Mouse (Mus musculus) CH12.LX (cell line): ENCODE results near the gene Adora2a. TPM values are rescaled to one million over a fixed set of nuclear protein-coding genes. Genes with fewer than 3 reads are reported as not detected.

Experiments used
- DNase-seq: peaks from one replicate; pipeline ENCODE4 v3.0.0-alpha.2; 2013; ENCODE audit errors: extremely low read depth
- H3K27ac ChIP-seq: 2 replicates; pipeline ENCODE4 v1.5.1; 2012; ENCODE audit warnings: low read depth, mild to moderate bottlenecking, control low read depth, moderate library complexity; ENCODE audit not compliant: insufficient read depth
- H3K27me3 ChIP-seq: replicated peaks from 2 replicates; pipeline ENCODE3; 2012; ENCODE audit warnings: inconsistent platforms
- H3K36me3 ChIP-seq, 2 experiments: replicated peaks in 1 of 2; 2 replicates each; pipeline versions ENCODE3 to v1.6.1; 2012; ENCODE audit warnings: inconsistent platforms in 1 of 2, low read length in 1 of 2, mild to moderate bottlenecking in 1 of 2, mixed read lengths in 1 of 2, moderate library complexity in 1 of 2; ENCODE audit not compliant: control insufficient read depth in 1 of 2, insufficient read depth in 1 of 2
- H3K4me1 ChIP-seq, 2 experiments: 2 replicates each; pipeline ENCODE4 v1.6.1; 2012; ENCODE audit warnings: inconsistent platforms in 1 of 2, moderate library complexity in 1 of 2; ENCODE audit not compliant: insufficient read depth in 2 of 2, control insufficient read depth in 1 of 2
- H3K4me2 ChIP-seq: 2 replicates; pipeline ENCODE4 v1.6.1; 2012; ENCODE audit warnings: low read depth, mild to moderate bottlenecking, control low read depth; ENCODE audit not compliant: poor library complexity, insufficient read depth, severe bottlenecking
- H3K4me3 ChIP-seq, 3 experiments: fragments of 150-350 bp in 1 of 3; sonication (generic) in 1 of 3; replicated peaks in 1 of 3; 2 replicates each; pipeline versions ENCODE3 to v1.5.1; 2011 to 2012; ENCODE audit warnings: low read depth in 2 of 3, low read length in 2 of 3, mild to moderate bottlenecking in 2 of 3, moderate library complexity in 2 of 3, control low read depth in 1 of 3, improper control_type of control experiment in 1 of 3, inconsistent platforms in 1 of 3, mixed read lengths in 1 of 3; ENCODE audit not compliant: poor library complexity in 1 of 3
- H3K79me2 ChIP-seq: replicated peaks from 2 replicates; pipeline ENCODE4 v1.6.1; 2012; ENCODE audit warnings: mild to moderate bottlenecking, moderate library complexity; ENCODE audit not compliant: control insufficient read depth, poor library complexity, insufficient read depth, severe bottlenecking; ENCODE audit errors: extremely low read depth
- H3K9ac ChIP-seq: 2 replicates; pipeline ENCODE4 v1.6.1; 2012; ENCODE audit warnings: low read depth, mild to moderate bottlenecking, control low read depth, moderate library complexity; ENCODE audit not compliant: insufficient read depth
- H3K9me3 ChIP-seq: replicated peaks from 2 replicates; pipeline ENCODE3; 2012; ENCODE audit warnings: low read length, inconsistent platforms, mixed read lengths
- BHLHE40 ChIP-seq: IDR thresholded peaks from 2 replicates; pipeline ENCODE4 v1.6.1; 2011; ENCODE audit warnings: mild to moderate bottlenecking, low read depth, low read length, improper control_type of control experiment
- CHD2 ChIP-seq: IDR thresholded peaks from 2 replicates; pipeline ENCODE4 v1.6.1; 2011; ENCODE audit warnings: low read length, improper control_type of control experiment
- EP300 ChIP-seq: IDR thresholded peaks from 2 replicates; pipeline ENCODE4 v1.6.1; 2011; ENCODE audit warnings: low read length, improper control_type of control experiment
- ETS1 ChIP-seq: conservative IDR thresholded peaks from 2 replicates; pipeline ENCODE4 v1.6.1; 2012; ENCODE audit warnings: low read depth, mild to moderate bottlenecking, inconsistent platforms, low read length, improper control_type of control experiment, moderate library complexity
- JUN ChIP-seq: IDR thresholded peaks from 2 replicates; pipeline ENCODE4 v1.6.1; 2011; ENCODE audit warnings: low read depth, mild to moderate bottlenecking, low read length, improper control_type of control experiment, moderate library complexity; ENCODE audit not compliant: insufficient read depth
- JUND ChIP-seq: conservative IDR thresholded peaks from 2 replicates; pipeline ENCODE4 v1.6.1; 2011; ENCODE audit warnings: low read depth, low read length, improper control_type of control experiment
- KAT2A ChIP-seq: IDR thresholded peaks from 2 replicates; pipeline ENCODE4 v1.6.1; 2012; ENCODE audit warnings: low read length, improper control_type of control experiment, inconsistent platforms; ENCODE audit not compliant: insufficient replicate concordance
- MEF2A ChIP-seq: IDR thresholded peaks from 2 replicates; pipeline ENCODE4 v1.6.1; 2014; ENCODE audit warnings: low read depth, mild to moderate bottlenecking, inconsistent platforms, low read length, improper control_type of control experiment, borderline replicate concordance
- NRF1 ChIP-seq: IDR thresholded peaks from 2 replicates; pipeline ENCODE4 v1.6.1; 2014; ENCODE audit warnings: low read depth, mild to moderate bottlenecking, inconsistent platforms, low read length, improper control_type of control experiment, moderate library complexity
- PAX5 ChIP-seq: IDR thresholded peaks from 2 replicates; pipeline ENCODE4 v1.6.1; 2012; ENCODE audit warnings: low read length, inconsistent platforms, mixed read lengths
- POLR2A ChIP-seq: IDR thresholded peaks from 2 replicates; pipeline ENCODE4 v1.6.1; 2011; ENCODE audit warnings: low read depth, mild to moderate bottlenecking, improper control_type of control experiment, low read length
- RCOR1 ChIP-seq: conservative IDR thresholded peaks from 2 replicates; pipeline ENCODE4 v1.6.1; 2012; ENCODE audit warnings: low read depth, mild to moderate bottlenecking, inconsistent platforms, low read length, improper control_type of control experiment
- SIN3A ChIP-seq: IDR thresholded peaks from 2 replicates; pipeline ENCODE4 v1.6.1; 2012; ENCODE audit warnings: low read length, improper control_type of control experiment, inconsistent platforms
- TBP ChIP-seq: conservative IDR thresholded peaks from 2 replicates; pipeline ENCODE4 v1.6.1; 2011; ENCODE audit warnings: low read depth, low read length, improper control_type of control experiment
- TCF12 ChIP-seq: IDR thresholded peaks from 2 replicates; pipeline ENCODE4 v1.6.1; 2014; ENCODE audit warnings: low read depth, mild to moderate bottlenecking, inconsistent platforms, low read length, improper control_type of control experiment
- USF2 ChIP-seq: conservative IDR thresholded peaks from 2 replicates; pipeline ENCODE4 v1.6.1; 2011; ENCODE audit warnings: low read depth, low read length, improper control_type of control experiment
- ZNF384 ChIP-seq: IDR thresholded peaks from 2 replicates; pipeline ENCODE4 v1.6.1; 2012; ENCODE audit warnings: low read depth, low read length, improper control_type of control experiment, inconsistent platforms
- dilution Hi-C: fragments of 300-500 bp; cut with MboI; formaldehyde crosslinking; loops from 2 replicates; pipeline ENCODE4 v1.14.3; 2020; ENCODE audit warnings: low sequenced_read_pairs; ENCODE audit not compliant: extremely low pct_unique_long_range_greater_than_20kb, extremely low pct_ligation_motif_present
- in situ Hi-C: fragments of 300-500 bp; cut with MboI; formaldehyde crosslinking; loops from 3 replicates; pipeline ENCODE4 v1.14.3; 2019; ENCODE audit warnings: low sequenced_read_pairs, low pct_ligation_motif_present, low pct_unique_long_range_greater_than_20kb, mixed read lengths
- polyA plus RNA-seq: library from polyadenylated mRNA; unstranded; fragments of >175 nt; gene quantifications from 2 replicates; pipeline ENCODE4 v1.2.1, GENCODE M21; 2012; ENCODE audit warnings: low read depth; ENCODE audit not compliant: insufficient read length
- total RNA-seq, 2 experiments: library from RNA; depleted of rRNA; stranded (reverse); fragments of 300-350 nt in 1 of 2; fragments of >200 nt in 1 of 2; gene quantifications; 2 replicates each; pipeline ENCODE4 v1.2.3; 2012 to 2014

Gene Adora2a
- total and polyA plus RNA-seq, 3 experiments, result 3.2 to 14.4 (median 7.6) TPM

GRCm38 (mm10) chr10:75283821-75284220, 32.9 kb upstream of the Adora2a start:
- DNase-seq, result no peak
- Histone ChIP-seq H3K4me3 (no peak overlapping the region), H3K4me2 (no peak overlapping the region), H3K9ac (no peak overlapping the region), H3K9me3 (no peaks in the 10 kb centered on the region), H3K27me3 (no peaks in the 10 kb centered on the region), H3K27ac (no peak overlapping the region), H3K36me3 (peaks cover 29 to 46% of the 10 kb centered on the region in 2 experiments), H3K4me1 (peaks cover 4 to 41% of the 10 kb centered on the region in 2 experiments), H3K79me2 (0 out of 2 replicates have a peak, but pooled peaks cover 3% of the 10 kb centered on the region)
- in situ Hi-C loops, result no loop called here
- dilution Hi-C loops, result no loop called here
- TF ChIP-seq ZNF384 (no peak), TBP (no peak), RCOR1 (no peak), TCF12 (no peak), SIN3A (no peak), JUND (no peak), PAX5 (no peak), EP300 (no peak), CHD2 (no peak), JUN (no peak)

- dilution Hi-C loops, result no loop called here
- Histone ChIP-seq H3K4me1 (peaks cover 8 to 39% of the 10 kb centered on the region in 2 experiments), H3K9me3 (no peaks in the 10 kb centered on the region), H3K27me3 (no peaks in the 10 kb centered on the region), H3K4me2 (no peak overlapping the region), H3K9ac (no peak overlapping the region), H3K36me3 (peaks cover 20 to 40% of the 10 kb centered on the region in 2 experiments), H3K79me2 (no peaks in the 10 kb centered on the region; the same call in 1 of the 2 replicates), H3K4me3 (no peak overlapping the region), H3K27ac (no peak overlapping the region)
- TF ChIP-seq USF2 (peak; percentile 18; the same call in 1 of the 2 replicates), NRF1 (peak; percentile 63), BHLHE40 (peak; percentile 26; the same call in 1 of the 2 replicates), JUND (no peak)
- DNase-seq, result peak; percentile 49
- in situ Hi-C loops, result no loop called here
Measured at GRCm38 (mm10) chr10:75288579-75288978, 28.1 kb upstream of the Adora2a start.

- dilution Hi-C loops, result no loop called here
- H3K27me3 ChIP-seq, result no peaks in the 10 kb centered on the region
- DNase-seq, result no peak
- H3K4me2 ChIP-seq, result no peak overlapping the region
- no peaks in the 10 kb centered on the region; the same call in 1 of the 2 replicates for H3K79me2 ChIP-seq
- in situ Hi-C loops, result no loop called here
- H3K9ac ChIP-seq, result no peak overlapping the region
- TF ChIP-seq RCOR1 (no peak), EP300 (0 out of 2 replicates have a peak, but pooled peaks have one; percentile 20), MEF2A (peak; percentile 47; the same call in 1 of the 2 replicates), BHLHE40 (0 out of 2 replicates have a peak, but pooled peaks have one; percentile 7), KAT2A (no peak), ETS1 (0 out of 2 replicates have a peak, but pooled peaks have one; percentile 20), POLR2A (no peak)
- TF ChIP-seq, all 38 proteins: peak for 4
- H3K36me3 ChIP-seq, result peaks cover 19 to 38% of the 10 kb centered on the region in 2 experiments
- peaks cover 8 to 44% of the 10 kb centered on the region in 2 experiments for H3K4me1 ChIP-seq
- H3K9me3 ChIP-seq, result no peaks in the 10 kb centered on the region
- H3K4me3 ChIP-seq, result no peak overlapping the region
- H3K27ac ChIP-seq, result no peak overlapping the region
Measured at GRCm38 (mm10) chr10:75289392-75289791, 27.3 kb upstream of the Adora2a start.
